Mouse (Mus musculus) lung, postnatal 0 days (tissue): ENCODE results near the gene Fnbp1. TPM values are rescaled to one million over a fixed set of nuclear protein-coding genes. Genes with fewer than 3 reads are reported as not detected.

Source experiments
- ATAC-seq: fragments of 200-750 bp; cut with Nextera tagmentation; 2 replicates; pipeline ENCODE4 v1.8.0; 2017; ENCODE audit warnings: moderate library complexity
- DNase-seq: peaks from one replicate; pipeline ENCODE4 v3.0.0-alpha.2; 2016; ENCODE audit warnings: low spot score
- H3K27ac ChIP-seq: fragments of 300-500 bp; sonication (generic); 2 replicates; pipeline ENCODE4 v1.5.1; 2014; ENCODE audit warnings: antibody characterized with exemption, mild to moderate bottlenecking, low read length, mixed read lengths
- H3K27me3 ChIP-seq: fragments of 300-500 bp; sonication (generic); replicated peaks from 2 replicates; pipeline ENCODE4 v1.6.1; 2014; ENCODE audit warnings: low read length, mixed read lengths; ENCODE audit not compliant: insufficient read depth
- H3K36me3 ChIP-seq: fragments of 300-500 bp; sonication (generic); 2 replicates; pipeline ENCODE4 v1.6.1; 2014; ENCODE audit warnings: low read length, mixed read lengths; ENCODE audit not compliant: insufficient read depth
- H3K4me1 ChIP-seq: fragments of 300-500 bp; sonication (generic); 2 replicates; pipeline ENCODE4 v1.6.1; 2014; ENCODE audit warnings: antibody characterized with exemption, low read depth, low read length, mixed read lengths; ENCODE audit not compliant: insufficient read depth
- H3K4me2 ChIP-seq: fragments of 300-500 bp; sonication (generic); replicated peaks from 2 replicates; pipeline ENCODE4 v1.6.1; 2014; ENCODE audit warnings: low read depth, mild to moderate bottlenecking, low read length, moderate library complexity, mixed read lengths
- H3K4me3 ChIP-seq: fragments of 300-500 bp; sonication (generic); 2 replicates; pipeline ENCODE4 v1.5.1; 2014; ENCODE audit warnings: low read depth, low read length
- H3K9ac ChIP-seq: fragments of 300-500 bp; sonication (generic); replicated peaks from 2 replicates; pipeline ENCODE4 v1.6.1; 2014; ENCODE audit warnings: low read depth, mild to moderate bottlenecking
- H3K9me3 ChIP-seq: fragments of 300-500 bp; sonication (generic); 2 replicates; pipeline ENCODE4 v1.6.1; 2016; ENCODE audit warnings: low read length, mixed read lengths
- CTCF ChIP-seq: IDR thresholded peaks from 2 replicates; pipeline ENCODE4 v1.5.1; 2016; ENCODE audit warnings: antibody characterized with exemption, mild to moderate bottlenecking
- EP300 ChIP-seq: IDR thresholded peaks from 2 replicates; pipeline ENCODE4 v1.6.1; 2016; ENCODE audit warnings: antibody characterized with exemption, mild to moderate bottlenecking, control low read depth
- WGBS: fragments of 180-500 bp; shearing (Covaris S2); extraction: QIAGEN DNeasy Blood & Tissue Kit; methylation state at CpG from one replicate; pipeline ENCODE4 v1.1.7; 2014; 5-methylcytosine and 5-hydroxymethylcytosine counted together
- polyA plus RNA-seq: library from polyadenylated mRNA; unstranded; fragments of >200 nt; fragmentation: Nextera tagmentation; extraction: Ambion mirVana; gene quantifications from 2 replicates; pipeline ENCODE4 v1.2.1, GENCODE M21; 2015

The Fnbp1 gene
- polyA plus RNA-seq, 1 experiment from 2014 or later = 7.2 TPM

GRCm38 (mm10) chr2:31007208-31007607 is 134.6 kb downstream of the Fnbp1 start:
- no peak for TF ChIP-seq CTCF
- no peak for TF ChIP-seq EP300
- no peak overlapping the region for H3K9ac ChIP-seq
- no peaks in the 10 kb centered on the region for H3K27me3 ChIP-seq
- no peak for ATAC-seq
- H3K36me3 ChIP-seq = peaks cover 5% of the 10 kb centered on the region; the same call in 1 of the 2 replicates
- H3K9me3 ChIP-seq = no peaks in the 10 kb centered on the region
- H3K4me1 ChIP-seq = no peaks in the 10 kb centered on the region
- H3K4me3 ChIP-seq = no peak overlapping the region
- 60% methylated on average over 5 of the region's 5 CpGs for WGBS
- no peak overlapping the region for H3K27ac ChIP-seq
- H3K4me2 ChIP-seq = no peak overlapping the region
- DNase-seq = no peak

- TF ChIP-seq EP300 (no peak), CTCF (no peak)
- no peak for DNase-seq
- H3K4me1 ChIP-seq = no peaks in the 10 kb centered on the region
- no peak overlapping the region for H3K4me2 ChIP-seq
- 59% methylated on average over 5 of the region's 5 CpGs for WGBS
- H3K9ac ChIP-seq = no peak overlapping the region
- no peaks in the 10 kb centered on the region for H3K27me3 ChIP-seq
- H3K9me3 ChIP-seq = no peaks in the 10 kb centered on the region
- H3K27ac ChIP-seq = no peak overlapping the region
- peaks cover 2% of the 10 kb centered on the region; the same call in 1 of the 2 replicates for H3K36me3 ChIP-seq
- no peak overlapping the region for H3K4me3 ChIP-seq
- ATAC-seq = no peak
Observed at GRCm38 (mm10) chr2:31006434-31006833, 135.4 kb downstream of the Fnbp1 start.

- Histone ChIP-seq H3K4me1 (no peaks in the 10 kb centered on the region), H3K9ac (no peak overlapping the region), H3K4me3 (no peak overlapping the region), H3K36me3 (no peaks in the 10 kb centered on the region; the same call in 1 of the 2 replicates), H3K27ac (no peak overlapping the region), H3K9me3 (no peaks in the 10 kb centered on the region), H3K27me3 (no peaks in the 10 kb centered on the region), H3K4me2 (no peak overlapping the region)
- DNase-seq = no peak
- 54% methylated on average over 2 of the region's 2 CpGs for WGBS
- TF ChIP-seq CTCF (no peak), EP300 (no peak)
- no peak for ATAC-seq
Observed at GRCm38 (mm10) chr2:31005453-31005852, 136.4 kb downstream of the Fnbp1 start.

GRCm38 (mm10) chr2:31002857-31003256 is 139.0 kb downstream of the Fnbp1 start:
- WGBS = 89% methylated on average over 10 of the region's 10 CpGs
- TF ChIP-seq EP300 (no peak), CTCF (no peak)
- peaks cover 5% of the 10 kb centered on the region for H3K36me3 ChIP-seq
- ATAC-seq (no peak), DNase-seq (no peak)
- no peak overlapping the region for H3K9ac ChIP-seq
- H3K27ac ChIP-seq = no peak overlapping the region
- no peaks in the 10 kb centered on the region for H3K4me1 ChIP-seq
- H3K4me3 ChIP-seq = no peak overlapping the region
- H3K27me3 ChIP-seq = no peaks in the 10 kb centered on the region
- H3K4me2 ChIP-seq = no peak overlapping the region
- no peaks in the 10 kb centered on the region for H3K9me3 ChIP-seq

GRCm38 (mm10) chr2:30998443-30999260 is 143.2 kb downstream of the Fnbp1 start:
- H3K4me2 ChIP-seq = no peak overlapping the region
- H3K27me3 ChIP-seq = no peaks in the 10 kb centered on the region
- TF ChIP-seq CTCF (no peak), EP300 (no peak)
- H3K9me3 ChIP-seq = no peaks in the 10 kb centered on the region
- H3K27ac ChIP-seq = no peak overlapping the region
- H3K4me3 ChIP-seq = no peak overlapping the region
- ATAC-seq (no peak), DNase-seq (no peak)
- 77% methylated on average over 7 of the region's 8 CpGs for WGBS
- no peaks in the 10 kb centered on the region for H3K4me1 ChIP-seq
- no peak overlapping the region for H3K9ac ChIP-seq
- H3K36me3 ChIP-seq = peaks cover 5% of the 10 kb centered on the region; the same call in 1 of the 2 replicates

- H3K27ac ChIP-seq = no peak overlapping the region
- no peak for TF ChIP-seq EP300
- no peak for TF ChIP-seq CTCF
- H3K4me2 ChIP-seq = no peak overlapping the region
- no peaks in the 10 kb centered on the region for H3K27me3 ChIP-seq
- H3K36me3 ChIP-seq = peaks cover 5% of the 10 kb centered on the region; the same call in 1 of the 2 replicates
- no peaks in the 10 kb centered on the region for H3K9me3 ChIP-seq
- ATAC-seq = no peak
- no peak overlapping the region for H3K9ac ChIP-seq
- DNase-seq = no peak
- 63% methylated on average over 11 of the region's 11 CpGs for WGBS
- no peaks in the 10 kb centered on the region for H3K4me1 ChIP-seq
- H3K4me3 ChIP-seq = no peak overlapping the region
Observed at GRCm38 (mm10) chr2:30995432-30995996, 146.3 kb downstream of the Fnbp1 start.
